Mouse (Mus musculus) monocyte, adult 5-6 weeks (primary cell): Measurements from ENCODE around the gene Hspa1l. TPM values are rescaled to one million over a fixed set of nuclear protein-coding genes. Genes with fewer than 3 reads are reported as not detected.

Experiments used
- ATAC-seq: fragments of 153-309, 156-312 bp; replicated peaks from 2 replicates; pipeline ENCODE4 v1.8.0; 2017; ENCODE audit warnings: mild to moderate bottlenecking; ENCODE audit not compliant: low TSS enrichment, insufficient number of reproducible peaks, severe bottlenecking, poor library complexity, low FRiP score
- total RNA-seq: library from RNA; stranded (forward); fragments of 200-1000, 200-491, 200-594 nt; gene quantifications from 3 replicates; pipeline ENCODE4 v1.2.3, GENCODE M21; 2017

Hspa1l gene
- total RNA-seq, 1 experiment from 2014 or later: 1.7 TPM

DNA sequence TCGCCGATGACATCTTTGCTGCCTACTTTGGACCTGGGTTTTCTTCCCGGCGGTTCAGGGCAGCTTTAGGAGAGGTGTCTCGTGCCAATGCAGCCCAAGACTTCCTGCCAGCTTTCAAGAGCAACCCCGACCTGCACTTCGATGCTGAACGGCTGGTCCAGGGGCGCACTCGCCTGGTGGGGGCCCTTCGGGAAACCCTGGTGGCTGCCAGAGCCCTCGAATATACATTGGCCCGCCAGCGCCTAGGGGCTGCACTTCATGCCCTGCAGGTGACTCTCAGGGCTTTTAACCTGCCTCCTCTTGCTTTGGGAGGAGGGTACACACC is 45.2 kb downstream of the Hspa1l start:
- ATAC-seq: no peak

DNA sequence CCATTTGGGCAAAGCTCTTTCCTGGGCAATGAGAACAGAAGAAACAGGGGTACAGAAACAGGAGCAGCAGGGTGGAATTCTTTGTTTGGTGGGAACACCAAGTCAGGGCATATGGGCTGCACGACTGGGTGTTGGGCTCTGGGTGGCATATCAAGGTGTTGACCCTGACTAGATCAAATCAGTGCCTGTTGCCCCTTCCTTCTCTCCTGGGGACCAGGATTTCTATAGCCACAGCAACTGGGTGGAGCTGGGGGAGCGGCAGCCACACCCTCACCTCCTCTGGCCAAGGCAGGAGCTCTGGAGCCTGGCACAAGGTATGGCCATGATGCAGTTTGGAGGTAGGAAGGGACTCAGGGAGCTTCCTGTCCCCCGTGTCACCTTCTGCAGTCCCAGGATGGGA is 45.7 kb downstream of the Hspa1l start:
- no peak for ATAC-seq

DNA sequence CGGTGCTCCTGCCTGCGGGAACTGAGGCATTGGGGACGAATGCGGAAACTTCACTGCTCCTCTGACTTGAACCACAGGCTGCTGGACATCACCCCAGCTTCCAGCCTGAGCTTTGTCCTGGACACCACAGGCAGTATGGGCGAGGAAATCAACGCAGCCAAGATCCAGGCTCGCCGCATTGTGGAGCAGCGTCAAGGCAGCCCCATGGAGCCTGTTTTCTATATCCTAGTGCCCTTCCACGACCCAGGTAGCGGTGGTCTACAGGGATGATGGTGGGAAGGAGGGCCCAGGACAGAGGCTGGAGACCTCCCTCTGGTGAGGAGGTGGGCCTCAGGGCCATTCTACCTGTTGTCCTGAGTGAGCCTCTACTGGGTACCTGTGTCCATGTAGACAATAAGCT is 47.4 kb downstream of the Hspa1l start:
- no peak for ATAC-seq

DNA sequence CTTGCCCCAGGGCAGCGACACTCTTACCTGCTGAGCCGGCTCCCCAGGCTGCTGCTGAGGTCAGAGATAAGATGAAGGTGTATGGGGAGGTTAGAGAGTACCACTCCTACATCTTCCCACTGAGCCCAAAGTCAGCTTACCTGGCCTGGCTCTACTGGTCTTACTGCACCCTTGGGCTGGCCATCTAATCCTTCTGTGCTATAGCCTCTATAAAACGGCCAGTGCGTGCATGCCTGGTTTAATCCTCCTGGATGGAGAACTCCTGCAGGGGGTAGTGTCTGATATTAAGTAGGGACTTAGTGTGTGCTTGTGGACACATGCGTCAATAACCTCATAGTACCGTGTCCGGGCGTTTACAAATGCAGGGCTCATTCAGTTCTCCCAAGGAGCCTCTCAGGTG is 48.0 kb downstream of the Hspa1l start:
- no peak for ATAC-seq

DNA sequence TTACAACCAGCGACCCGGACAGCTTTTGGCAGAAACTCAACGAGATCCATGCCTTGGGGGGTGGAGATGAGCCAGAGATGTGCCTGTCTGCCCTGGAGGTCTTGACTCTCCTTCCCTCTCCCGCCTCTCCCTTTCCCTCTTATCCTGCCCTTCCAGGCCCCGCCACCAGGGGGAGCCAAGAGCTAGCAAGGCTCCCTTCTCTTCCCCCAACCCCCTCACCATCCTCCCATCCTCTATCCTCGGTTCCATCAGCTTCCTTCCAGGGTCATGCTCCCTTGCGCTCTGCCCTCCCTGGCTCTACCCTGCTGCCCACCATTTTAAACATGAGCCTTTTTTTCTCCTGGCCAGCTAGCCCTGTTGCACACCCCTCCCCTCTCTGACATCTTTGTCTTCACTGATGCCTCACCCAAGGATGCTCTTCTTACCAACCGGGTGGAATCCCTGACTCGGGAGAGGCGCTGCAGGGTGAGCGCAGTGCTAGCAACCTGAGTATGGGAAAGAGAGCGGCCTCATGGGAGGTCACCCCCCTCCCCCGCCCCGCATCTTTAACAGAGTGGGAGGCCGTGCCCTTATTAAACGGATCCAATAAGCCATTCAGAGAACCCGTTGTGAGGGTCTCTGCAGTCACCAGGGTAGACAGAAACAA is 48.8 kb downstream of the Hspa1l start:
- ATAC-seq: peak; percentile 67

DNA sequence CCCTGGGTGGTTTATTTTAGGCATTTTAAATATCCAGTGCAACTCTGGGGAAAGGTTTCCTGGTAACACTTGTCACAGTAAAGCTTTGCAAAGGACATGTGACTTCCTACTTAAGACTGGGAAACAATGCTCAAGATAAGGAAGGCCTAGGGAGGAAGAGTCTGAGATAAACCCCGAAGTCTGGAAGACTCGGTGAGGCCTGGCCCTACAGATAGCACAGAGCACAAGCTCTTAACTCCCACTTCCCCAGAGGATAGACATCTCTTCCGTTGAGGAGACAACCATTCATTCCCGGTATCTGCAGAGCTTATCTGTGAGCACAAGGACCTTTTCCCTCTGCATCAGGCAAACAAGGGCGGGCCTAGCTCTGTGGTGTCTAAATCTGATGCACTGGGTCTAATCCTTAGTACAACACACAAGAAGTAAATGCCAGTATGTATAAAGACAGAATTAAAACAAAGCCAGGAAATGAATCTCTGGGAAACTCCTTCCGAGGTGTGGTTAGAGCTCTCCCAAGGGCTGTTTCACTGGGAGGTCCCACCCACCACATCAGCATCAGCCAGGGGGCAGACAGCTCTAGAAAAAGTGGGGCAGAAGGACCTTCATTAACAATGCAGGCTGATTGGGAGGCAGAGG is 49.5 kb downstream of the Hspa1l start:
- no peak for ATAC-seq

DNA sequence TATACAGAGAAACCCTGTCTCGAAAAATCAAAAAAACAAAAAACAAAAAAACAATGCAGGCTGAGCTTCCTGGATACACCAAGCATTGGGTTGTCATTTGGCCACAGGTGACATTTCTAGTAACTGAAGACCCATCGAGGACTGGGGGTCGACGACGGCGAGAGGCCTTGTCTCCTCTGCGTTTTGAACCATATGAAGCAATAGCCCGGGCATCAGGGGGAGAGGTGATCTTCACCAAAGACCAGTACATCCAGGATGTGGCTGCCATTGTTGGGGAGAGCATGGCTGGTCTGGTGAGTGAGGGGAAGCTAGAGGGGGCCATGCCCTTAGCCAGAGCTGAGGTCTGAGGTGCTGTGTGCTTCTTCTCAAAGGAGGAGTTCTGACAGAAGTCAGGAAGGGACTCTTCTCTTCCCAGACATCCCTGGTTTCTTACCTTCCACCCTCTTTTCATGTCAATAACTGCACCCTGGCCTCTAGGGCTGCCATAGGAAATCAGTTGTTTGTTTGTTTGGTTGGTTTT is 50.1 kb downstream of the Hspa1l start:
- no peak for ATAC-seq

DNA sequence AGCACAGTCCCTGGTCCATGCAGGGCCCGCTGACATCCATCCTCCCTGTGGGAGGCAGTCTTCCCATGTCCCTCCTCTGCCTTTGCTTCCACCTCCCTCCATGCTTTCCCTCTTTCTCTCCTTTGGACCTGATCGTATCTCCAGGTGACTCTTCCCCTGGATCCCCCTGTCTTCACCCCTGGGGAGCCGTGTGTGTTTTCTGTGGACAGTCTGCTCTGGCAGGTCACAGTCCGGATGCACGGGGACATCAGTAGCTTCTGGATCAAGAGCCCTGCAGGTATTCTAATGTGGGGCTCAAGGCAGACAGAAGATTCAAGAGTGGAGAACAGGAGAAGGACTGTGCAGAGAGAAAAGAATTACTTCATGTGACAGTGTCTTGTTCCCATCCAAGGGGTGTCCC is 50.7 kb downstream of the Hspa1l start:
- ATAC-seq: no peak

DNA sequence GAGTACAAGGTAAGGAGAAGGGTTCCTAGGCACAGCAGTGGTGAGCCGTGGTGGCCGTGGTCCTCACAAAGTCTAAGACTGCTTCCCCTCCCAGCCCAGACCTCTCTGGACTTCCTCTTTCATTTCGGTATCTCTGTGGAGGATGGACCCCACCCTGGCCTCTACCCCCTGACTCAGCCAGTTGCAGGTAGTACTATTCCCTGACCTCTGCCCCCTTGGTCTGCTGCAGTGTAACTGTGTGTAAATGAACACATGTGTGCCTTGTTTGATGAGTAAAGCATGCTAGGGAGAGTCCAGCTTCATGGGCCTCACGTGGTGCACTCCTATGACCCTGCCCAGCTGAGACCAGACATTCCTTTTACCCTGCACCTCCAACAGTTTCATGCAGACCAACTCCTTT is 51.3 kb downstream of the Hspa1l start:
- ATAC-seq: peak; percentile 52

DNA sequence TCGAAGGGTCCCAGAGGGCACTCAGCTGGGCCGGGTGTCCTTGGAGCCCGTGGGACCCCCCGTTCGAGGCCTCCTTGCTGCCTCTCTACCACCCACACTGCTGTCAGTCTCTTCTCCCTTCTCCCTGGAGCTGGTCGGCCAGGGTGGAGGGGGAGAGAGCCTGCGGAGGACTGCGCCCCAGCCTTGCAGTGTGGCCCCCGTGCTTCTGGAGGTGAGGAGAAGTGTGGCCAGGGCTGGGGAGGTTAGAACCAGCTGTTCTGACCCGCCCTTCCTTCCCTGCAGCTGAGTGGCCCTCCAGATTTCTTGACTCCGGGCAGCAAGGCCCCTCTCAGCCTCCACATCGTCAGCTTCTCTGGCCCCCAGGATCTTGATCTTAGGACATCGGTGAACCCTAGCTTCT is 51.8 kb downstream of the Hspa1l start:
- ATAC-seq: no peak

DNA sequence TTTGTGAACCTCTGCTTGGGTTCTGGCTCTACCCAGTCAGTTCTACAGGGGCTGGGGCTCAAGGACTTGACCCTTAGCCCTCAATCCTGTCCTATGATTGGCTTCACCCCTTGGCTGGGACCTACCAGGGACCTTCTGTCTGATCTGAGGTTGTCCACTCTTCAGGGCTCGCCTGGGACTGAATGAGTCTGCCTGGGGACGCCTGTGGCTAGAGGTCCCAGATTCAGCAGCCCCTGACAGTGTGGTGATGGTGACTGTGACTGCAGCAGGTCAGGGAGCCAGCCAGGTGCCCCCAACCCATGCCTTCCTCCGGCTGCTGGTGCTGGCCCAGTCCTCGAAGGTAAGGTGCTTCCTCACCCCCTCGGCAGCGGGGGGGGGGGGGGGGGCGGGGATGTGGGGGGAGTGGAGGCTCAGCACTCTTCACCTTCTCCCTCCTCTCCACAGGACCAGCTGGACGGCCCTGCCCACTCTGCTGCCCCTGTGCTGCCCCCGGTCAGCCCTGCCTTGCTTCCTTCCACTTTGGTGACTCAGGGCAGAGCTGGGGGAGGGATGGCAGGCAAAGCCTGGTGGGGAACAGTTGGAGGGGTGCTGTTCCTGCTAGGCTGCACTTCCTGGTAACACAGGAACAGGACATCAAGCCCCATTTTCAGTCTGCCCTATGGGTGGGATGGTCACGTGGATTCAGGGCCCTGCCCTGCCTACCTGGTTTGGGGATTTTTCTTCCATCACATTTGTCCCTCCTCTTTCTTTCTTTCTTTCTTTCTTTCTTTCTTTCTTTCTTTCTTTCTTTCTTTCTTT is 52.4 kb downstream of the Hspa1l start:
- no peak for ATAC-seq

DNA sequence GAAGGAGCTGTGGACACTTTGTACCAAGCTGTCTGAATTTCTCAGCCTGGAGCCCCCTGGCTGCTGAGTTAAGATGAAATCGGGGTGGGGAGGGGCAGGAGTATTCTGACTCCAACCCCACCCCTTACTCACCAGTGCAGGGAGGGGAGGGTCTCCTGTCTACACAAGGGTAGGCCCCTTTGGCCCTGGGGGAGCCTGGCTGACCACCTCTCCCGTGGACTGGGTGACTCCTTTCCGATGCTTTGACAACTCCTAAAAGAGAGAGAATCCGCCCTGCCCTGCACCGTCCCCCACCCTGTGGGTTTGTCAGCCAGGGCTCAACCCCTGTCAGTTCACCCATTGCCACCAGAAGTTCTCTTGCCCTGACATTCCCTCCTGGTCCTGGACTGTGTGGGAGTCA is 53.7 kb downstream of the Hspa1l start:
- no peak for ATAC-seq

DNA sequence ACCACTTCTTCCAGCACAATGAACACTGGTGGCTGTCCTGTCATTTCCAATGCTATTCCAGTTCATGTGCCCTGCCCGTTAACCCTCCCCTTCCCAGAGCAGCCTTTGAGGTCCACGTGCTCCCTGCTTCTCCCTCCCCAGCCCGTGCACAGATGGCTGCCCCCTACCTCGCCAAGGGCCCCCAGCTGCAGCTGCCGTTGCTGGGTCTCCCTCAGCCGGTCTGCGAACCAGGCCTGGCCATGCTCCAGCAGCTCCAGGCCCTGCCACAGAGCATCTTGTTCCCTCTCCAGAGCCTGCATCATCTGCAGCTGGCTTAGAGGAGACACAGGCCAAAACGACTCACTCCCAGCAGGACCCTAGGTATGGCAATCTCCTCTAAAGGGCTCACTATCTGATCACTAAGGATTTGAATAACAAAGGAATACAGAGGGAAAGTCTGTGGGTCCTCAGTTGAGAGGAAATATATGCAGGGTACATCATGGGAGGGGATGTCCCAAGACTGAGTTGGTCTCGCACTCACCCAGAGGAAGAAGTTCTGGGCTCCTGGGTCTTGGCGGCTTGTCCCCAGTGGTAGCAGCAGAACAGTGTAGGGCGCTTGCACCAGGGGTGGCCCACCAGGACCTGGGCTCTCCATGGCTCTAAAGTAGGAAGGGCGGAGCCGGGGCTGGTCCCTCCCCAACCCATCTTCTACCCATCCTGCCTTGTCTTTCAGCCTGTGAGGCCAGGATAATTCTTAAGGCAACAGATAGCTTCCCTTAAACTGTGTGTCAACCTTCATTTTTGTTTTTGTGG is 55.0 kb downstream of the Hspa1l start, which contains the start of gene Sapcd1:
Gene Sapcd1 (minus strand): TSS at position 740 of the 792 bp plus-strand sequence.
- ATAC-seq: no peak

DNA sequence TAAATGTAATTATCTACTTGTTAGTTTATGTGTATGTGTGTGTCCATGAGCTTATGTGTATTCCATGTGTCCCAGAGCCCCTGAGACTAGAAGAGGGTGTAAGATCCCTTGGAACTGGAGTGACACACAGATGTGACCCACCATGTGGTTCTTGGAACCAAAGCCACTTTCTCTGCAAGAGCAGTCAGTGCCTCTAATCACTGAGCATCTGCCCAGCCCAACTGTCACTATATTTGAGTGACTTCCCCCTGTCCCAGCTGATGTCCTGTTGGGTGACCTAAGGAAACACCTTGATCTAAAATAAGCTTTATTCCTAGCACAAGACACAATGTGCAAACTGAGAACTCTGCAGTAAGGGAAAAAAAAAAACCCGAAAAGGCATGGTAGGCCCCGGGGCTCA is 55.8 kb downstream of the Hspa1l start:
- no peak for ATAC-seq

Other genes starting within 250 kb of the Hspa1l start
- 0.19 to 0.64 TPM (median 0.19 TPM) in 3 replicates for gene C4b, start 228.8 kb upstream of the Hspa1l start, total RNA-seq
- gene Cyp21a1, start 168.1 kb upstream of the Hspa1l start, total RNA-seq: not detected in 3 replicates
- gene Stk19, start 135.8 kb upstream of the Hspa1l start, total RNA-seq: 28.8 to 49.5 TPM (median 40.0 TPM) in 3 replicates
- 13.2 to 57.9 TPM (median 29.1 TPM) in 3 replicates for gene Dxo, start 135.7 kb upstream of the Hspa1l start, total RNA-seq
- 55.7 to 103 TPM (median 62.4 TPM) in 3 replicates for gene Skiv2l, start 122.5 kb upstream of the Hspa1l start, total RNA-seq
- gene Nelfe, start 122.3 kb upstream of the Hspa1l start, total RNA-seq: 16.3 to 45.3 TPM (median 33.1 TPM) in 3 replicates
- 1.1 to 4.8 TPM (median 2.8 TPM) in 3 replicates for gene Cfb, start 110.2 kb upstream of the Hspa1l start, total RNA-seq
- 0.57 to 1.7 TPM (median 1.6 TPM) in 3 replicates for gene Zbtb12, start 93.2 kb upstream of the Hspa1l start, total RNA-seq
- not detected in 3 replicates for gene Gm20547, start 90.7 kb upstream of the Hspa1l start, total RNA-seq
- gene C2, start 74.4 kb upstream of the Hspa1l start, total RNA-seq: not detected in 3 replicates
- 92.4 to 105 TPM (median 102 TPM) in 3 replicates for gene Ehmt2, start 74.2 kb upstream of the Hspa1l start, total RNA-seq
- gene Slc44a4, start 58.2 kb upstream of the Hspa1l start, total RNA-seq: not detected in 3 replicates
- gene Neu1, start 41.5 kb upstream of the Hspa1l start, total RNA-seq: 29.6 to 39.9 TPM (median 37.2 TPM) in 3 replicates
- gene Hspa1b, start 13.5 kb upstream of the Hspa1l start, total RNA-seq: 12.5 to 375 TPM (median 15.8 TPM) in 3 replicates
- 1.4 TPM in 1 of 3 replicates, not detected in the others for gene Gm20481, start 2.8 kb upstream of the Hspa1l start, total RNA-seq
- gene Hspa1a, start 547 bp upstream of the Hspa1l start, total RNA-seq: 4.9 to 201 TPM (median 8.6 TPM) in 3 replicates
- gene Lsm2, start 9.2 kb downstream of the Hspa1l start, total RNA-seq: 9.3 to 13.9 TPM (median 10.6 TPM) in 3 replicates
- 89.9 to 126 TPM (median 116 TPM) in 3 replicates for gene Vars, start 28.3 kb downstream of the Hspa1l start, total RNA-seq
- gene Vwa7, start 43.9 kb downstream of the Hspa1l start, total RNA-seq: not detected in 3 replicates
- 1.2 TPM in 1 of 3 replicates, not detected in the others for gene Sapcd1, start 55.3 kb downstream of the Hspa1l start, total RNA-seq
- gene Msh5, start 74.0 kb downstream of the Hspa1l start, total RNA-seq: 0.76 to 1.6 TPM in 2 of 3 replicates, not detected in the other
- gene Clic1, start 77.3 kb downstream of the Hspa1l start, total RNA-seq: 356 to 514 TPM (median 477 TPM) in 3 replicates
- gene Ddah2, start 86.3 kb downstream of the Hspa1l start, total RNA-seq: 1.1 TPM in 1 of 3 replicates, not detected in the others
- gene Ly6g6c, start 92.7 kb downstream of the Hspa1l start, total RNA-seq: not detected in 3 replicates
- 0.57 to 3.1 TPM (median 0.75 TPM) in 3 replicates for gene Mpig6b, start 93.5 kb downstream of the Hspa1l start, total RNA-seq
- not detected in 3 replicates for gene Ly6g6e, start 104.2 kb downstream of the Hspa1l start, total RNA-seq
- gene Ly6g6d, start 105.4 kb downstream of the Hspa1l start, total RNA-seq: 2.3 TPM in 1 of 3 replicates, not detected in the others
- 0.39 TPM in 1 of 3 replicates, not detected in the others for gene Ly6g6f, start 112.9 kb downstream of the Hspa1l start, total RNA-seq
- 24.3 to 47.0 TPM (median 28.3 TPM) in 3 replicates for gene Abhd16a, start 116.6 kb downstream of the Hspa1l start, total RNA-seq
- not detected in 3 replicates for gene Ly6g5c, start 135.6 kb downstream of the Hspa1l start, total RNA-seq
- not detected in 3 replicates for gene Ly6g5b, start 142.7 kb downstream of the Hspa1l start, total RNA-seq
- 62.4 to 126 TPM (median 65.8 TPM) in 3 replicates for gene Gpank1, start 148.8 kb downstream of the Hspa1l start, total RNA-seq
- gene Csnk2b, start 149.3 kb downstream of the Hspa1l start, total RNA-seq: 188 to 293 TPM (median 226 TPM) in 3 replicates
- 33.5 to 43.7 TPM (median 42.6 TPM) in 3 replicates for gene D17H6S53E, start 153.7 kb downstream of the Hspa1l start, total RNA-seq
- 1.4 TPM in 1 of 3 replicates, not detected in the others for gene Apom, start 159.3 kb downstream of the Hspa1l start, total RNA-seq
- 72.4 to 192 TPM (median 104 TPM) in 3 replicates for gene Bag6, start 162.5 kb downstream of the Hspa1l start, total RNA-seq
- 21.3 to 57.6 TPM (median 32.1 TPM) in 3 replicates for gene Prrc2a, start 192.2 kb downstream of the Hspa1l start, total RNA-seq
- 20.7 to 64.8 TPM (median 31.9 TPM) in 3 replicates for gene Aif1, start 203.4 kb downstream of the Hspa1l start, total RNA-seq
- 763 to 1,006 TPM (median 964 TPM) in 3 replicates for gene Lst1, start 215.7 kb downstream of the Hspa1l start, total RNA-seq
- 38.1 to 48.1 TPM (median 38.4 TPM) in 3 replicates for gene Ltb, start 221.7 kb downstream of the Hspa1l start, total RNA-seq
- 37.0 to 62.7 TPM (median 38.1 TPM) in 3 replicates for gene Tnf, start 229.3 kb downstream of the Hspa1l start, total RNA-seq
- gene Lta, start 232.6 kb downstream of the Hspa1l start, total RNA-seq: 1.7 TPM in 1 of 3 replicates, not detected in the others
- 0.64 to 2.9 TPM (median 2.7 TPM) in 3 replicates for gene Gm16181, start 248.1 kb downstream of the Hspa1l start, total RNA-seq